Mouse (Mus musculus): Measurements from ENCODE around the gene Cnot1.

The Cnot1 gene

GRCm38 (mm10) chr8:95738596-95738995 is 68.7 kb downstream of the Cnot1 start:
- no peak for DNase-seq (ENCODE audit: low spot score in 2 of 2)

GRCm38 (mm10) chr8:95727625-95728024 is 79.6 kb downstream of the Cnot1 start:
- DNase-seq (ENCODE audit: low spot score in 2 of 2): no peak

GRCm38 (mm10) chr8:95716546-95717335 is 90.5 kb downstream of the Cnot1 start:
- no peak for DNase-seq (ENCODE audit: low spot score in 2 of 2)

GRCm38 (mm10) chr8:95715676-95716531 is 91.4 kb downstream of the Cnot1 start, which contains the start of gene Setd6:
Setd6 (plus strand) TSS chr8:95715881.
- DNase-seq (ENCODE audit: low spot score in 2 of 2): peak; percentile 66 to 75

GRCm38 (mm10) chr8:95714837-95715413 is 92.3 kb downstream of the Cnot1 start:
- DNase-seq (ENCODE audit: low spot score in 2 of 2): no peak

GRCm38 (mm10) chr8:95714367-95714766 is 92.9 kb downstream of the Cnot1 start:
- DNase-seq (ENCODE audit: low spot score in 2 of 2): no peak

GRCm38 (mm10) chr8:95713100-95714010 is 93.9 kb downstream of the Cnot1 start:
- DNase-seq (ENCODE audit: low spot score in 2 of 2): peak; percentile 58 to 74

GRCm38 (mm10) chr8:95712395-95712794 is 94.9 kb downstream of the Cnot1 start:
- no peak for DNase-seq (ENCODE audit: low spot score in 2 of 2)

- no peak for DNase-seq (ENCODE audit: low spot score in 2 of 2)
Observed at GRCm38 (mm10) chr8:95711029-95711428, 96.2 kb downstream of the Cnot1 start.

- DNase-seq (ENCODE audit: low spot score in 2 of 2): no peak
Observed at GRCm38 (mm10) chr8:95709579-95709978, 97.7 kb downstream of the Cnot1 start.

- DNase-seq (ENCODE audit: low spot score in 2 of 2): no peak
Observed at GRCm38 (mm10) chr8:95704538-95704937, 102.7 kb downstream of the Cnot1 start.

- no peak for DNase-seq (ENCODE audit: low spot score in 2 of 2)
Observed at GRCm38 (mm10) chr8:95703461-95704260, 103.6 kb downstream of the Cnot1 start.

GRCm38 (mm10) chr8:95702480-95703446 is 104.5 kb downstream of the Cnot1 start:
- DNase-seq (ENCODE audit: low spot score in 2 of 2): peak; percentile 25 to 38

- DNase-seq (ENCODE audit: low spot score in 2 of 2): no peak
Observed at GRCm38 (mm10) chr8:95701809-95702208, 105.5 kb downstream of the Cnot1 start.

GRCm38 (mm10) chr8:95700282-95700681 is 107.0 kb downstream of the Cnot1 start:
- no peak for DNase-seq (ENCODE audit: low spot score in 2 of 2)

GRCm38 (mm10) chr8:95698179-95698578 is 109.1 kb downstream of the Cnot1 start:
- DNase-seq (ENCODE audit: low spot score in 2 of 2): no peak

GRCm38 (mm10) chr8:95697128-95697527 is 110.1 kb downstream of the Cnot1 start:
- DNase-seq (ENCODE audit: low spot score in 2 of 2): peak; percentile 40 to 68

GRCm38 (mm10) chr8:95696661-95697060 is 110.6 kb downstream of the Cnot1 start:
- DNase-seq (ENCODE audit: low spot score in 2 of 2): no peak

GRCm38 (mm10) chr8:95694631-95695030 is 112.6 kb downstream of the Cnot1 start:
- DNase-seq (ENCODE audit: low spot score in 2 of 2): no peak

All from spleen, postnatal 14 days (tissue).